Mouse (Mus musculus) neutrophil, adult 65 days (primary cell): ENCODE measurements around the gene Snx13. TPM values are rescaled to one million over a fixed set of nuclear protein-coding genes. Genes with fewer than 3 reads are reported as not detected.

Source experiments
- total RNA-seq: library from RNA; stranded (reverse); gene quantifications from 2 replicates; pipeline ENCODE4 v1.2.4, GENCODE M21; 2023

Snx13 gene
- total RNA-seq: 56.9 and 77.1 TPM in 2 replicates

DNA sequence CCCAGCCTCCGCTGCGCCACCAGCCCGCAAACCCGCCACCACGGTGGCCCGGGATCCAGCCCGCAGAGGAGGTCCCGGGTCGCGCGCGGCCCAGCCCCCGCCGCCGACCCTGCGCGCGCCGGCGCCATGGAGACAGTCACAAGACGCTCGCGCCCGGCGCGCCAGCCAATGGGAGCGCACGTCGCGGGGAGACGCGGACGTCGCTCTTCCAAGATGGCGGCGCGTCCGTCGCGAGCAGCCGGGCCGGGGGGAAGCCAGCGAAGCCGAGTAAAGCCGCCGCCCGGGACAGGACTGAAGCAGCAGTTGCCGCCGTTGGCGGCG lies at the start of gene Snx13:
Gene Snx13 (plus strand): TSS at position 188 of the 321 bp plus-strand sequence.

Other genes with a start within 250 kb of the Snx13 start
- 1.9 and 2.3 TPM in 2 replicates for gene Hdac9, start 130.1 kb upstream of the Snx13 start, total RNA-seq
- 6.4 and 8.1 TPM in 2 replicates for gene Prps1l1, start 62.4 kb upstream of the Snx13 start, total RNA-seq